Mouse (Mus musculus) bone marrow macrophage, adult 2 months (primary cell): Measurements from ENCODE around the gene Gm13271. TPM values are rescaled to one million over a fixed set of nuclear protein-coding genes. Genes with fewer than 3 reads are reported as not detected.
"Not testable (repeated sequence)": the region's sequence is repeated elsewhere in the genome, so short reads cannot be mapped to it uniquely, and the experiment has no call there.

Source experiments
- H3K27ac ChIP-seq: 2 replicates; pipeline ENCODE4 v1.5.1; 2012; ENCODE audit warnings: low read depth, low read length; ENCODE audit not compliant: insufficient read depth
- H3K4me1 ChIP-seq: 2 replicates; pipeline ENCODE4 v1.6.1; 2012; ENCODE audit warnings: low read length; ENCODE audit not compliant: control insufficient read depth, insufficient read depth
- H3K4me3 ChIP-seq: 2 replicates; pipeline ENCODE4 v1.5.1; 2012; ENCODE audit warnings: mild to moderate bottlenecking, low read length, moderate library complexity; ENCODE audit not compliant: insufficient read depth
- polyA plus RNA-seq: library from polyadenylated mRNA; stranded (reverse); fragments of >200 nt; gene quantifications from 2 replicates; pipeline ENCODE4 v1.2.4, GENCODE M21; 2012; ENCODE audit not compliant: missing spikeins, insufficient read depth, insufficient read length

Gm13271 gene
- polyA plus RNA-seq, 1 experiment, result not detected

GRCm38 (mm10) chr4:88773534-88773933 is 18.9 kb downstream of the Gm13271 start, which contains the start of gene Gm13290:
Gm13290 (plus strand) TSS chr4:88773834.
- not testable (repeated sequence) for H3K4me1 ChIP-seq, H3K4me3 ChIP-seq, H3K27ac ChIP-seq

GRCm38 (mm10) chr4:88776622-88777021 is 22.0 kb downstream of the Gm13271 start, which contains the start of gene Gm13289:
Gm13289 (plus strand) TSS chr4:88776922.
- H3K4me3 ChIP-seq, H3K27ac ChIP-seq, H3K4me1 ChIP-seq: not testable (repeated sequence)

- not testable (repeated sequence) for H3K27ac ChIP-seq, H3K4me1 ChIP-seq, H3K4me3 ChIP-seq
Measured at GRCm38 (mm10) chr4:88779550-88779949, 24.9 kb downstream of the Gm13271 start, which contains the start of gene Gm13272. Gm13272 (plus strand) TSS chr4:88779850.

- not testable (repeated sequence) for H3K4me1 ChIP-seq, H3K27ac ChIP-seq, H3K4me3 ChIP-seq
Measured at GRCm38 (mm10) chr4:88780320-88780719, 25.7 kb downstream of the Gm13271 start.

GRCm38 (mm10) chr4:88781831-88782230 is 27.2 kb downstream of the Gm13271 start, which contains the start of gene Ifnz:
Ifnz (plus strand) TSS chr4:88782131.
- peak within 1 kb of the TSS; percentile 44 for H3K4me3 ChIP-seq
- H3K4me1 ChIP-seq, H3K27ac ChIP-seq: not testable (repeated sequence)

DNA sequence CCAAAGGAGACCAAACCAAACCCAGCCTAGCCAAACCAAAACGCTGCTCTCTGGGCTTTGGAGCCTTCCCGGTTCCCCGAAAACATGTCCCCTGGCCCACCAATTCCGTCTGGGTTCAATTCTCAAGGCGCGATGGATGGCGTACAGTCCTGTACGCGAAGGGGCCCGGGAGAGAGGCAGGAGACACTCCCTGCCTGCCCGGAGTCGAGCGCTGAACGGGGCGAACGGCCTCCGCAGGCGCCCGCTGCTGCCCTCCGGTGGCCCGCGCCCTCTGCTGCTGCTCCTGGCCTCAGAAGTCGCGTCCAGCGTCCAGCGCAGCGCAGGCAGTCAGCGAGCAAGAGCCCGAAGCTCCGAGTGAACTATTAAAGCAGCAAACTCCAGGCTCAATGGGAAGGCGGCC is 27.7 kb downstream of the Gm13271 start:
- H3K4me1 ChIP-seq, H3K27ac ChIP-seq: not testable (repeated sequence)
- H3K4me3 ChIP-seq, result peak overlapping the region; percentile 44

- not testable (repeated sequence) for H3K4me1 ChIP-seq, H3K4me3 ChIP-seq, H3K27ac ChIP-seq
Measured at GRCm38 (mm10) chr4:88785409-88785808, 30.7 kb downstream of the Gm13271 start, which contains the start of gene Gm13276. Gm13276 (plus strand) TSS chr4:88785709.

DNA sequence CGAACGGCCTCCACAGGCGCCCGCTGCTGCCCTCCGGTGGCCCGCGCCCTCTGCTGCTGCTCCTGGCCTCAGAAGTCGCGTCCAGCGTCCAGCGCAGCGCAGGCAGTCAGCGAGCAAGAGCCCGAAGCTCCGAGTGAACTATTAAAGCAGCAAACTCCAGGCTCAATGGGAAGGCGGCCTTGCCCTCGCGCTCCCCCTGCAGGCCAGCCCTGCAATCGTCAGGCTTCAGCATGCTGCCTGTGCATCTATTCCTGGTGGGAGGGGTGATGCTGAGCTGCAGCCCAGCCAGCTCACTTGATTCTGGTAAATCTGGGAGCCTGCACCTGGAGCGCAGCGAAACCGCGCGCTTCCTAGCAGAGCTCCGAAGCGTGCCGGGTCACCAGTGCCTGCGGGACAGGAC is 33.7 kb downstream of the Gm13271 start, which contains the start of gene Gm13277:
Gene Gm13277 (plus strand): TSS at position 231 of the 400 bp plus-strand sequence.
- not testable (repeated sequence) for H3K4me1 ChIP-seq, H3K27ac ChIP-seq, H3K4me3 ChIP-seq

GRCm38 (mm10) chr4:88791250-88791649 is 36.6 kb downstream of the Gm13271 start, which contains the start of gene Gm13278:
Gm13278 (plus strand) TSS chr4:88791550.
- H3K27ac ChIP-seq, H3K4me1 ChIP-seq, H3K4me3 ChIP-seq: not testable (repeated sequence)

DNA sequence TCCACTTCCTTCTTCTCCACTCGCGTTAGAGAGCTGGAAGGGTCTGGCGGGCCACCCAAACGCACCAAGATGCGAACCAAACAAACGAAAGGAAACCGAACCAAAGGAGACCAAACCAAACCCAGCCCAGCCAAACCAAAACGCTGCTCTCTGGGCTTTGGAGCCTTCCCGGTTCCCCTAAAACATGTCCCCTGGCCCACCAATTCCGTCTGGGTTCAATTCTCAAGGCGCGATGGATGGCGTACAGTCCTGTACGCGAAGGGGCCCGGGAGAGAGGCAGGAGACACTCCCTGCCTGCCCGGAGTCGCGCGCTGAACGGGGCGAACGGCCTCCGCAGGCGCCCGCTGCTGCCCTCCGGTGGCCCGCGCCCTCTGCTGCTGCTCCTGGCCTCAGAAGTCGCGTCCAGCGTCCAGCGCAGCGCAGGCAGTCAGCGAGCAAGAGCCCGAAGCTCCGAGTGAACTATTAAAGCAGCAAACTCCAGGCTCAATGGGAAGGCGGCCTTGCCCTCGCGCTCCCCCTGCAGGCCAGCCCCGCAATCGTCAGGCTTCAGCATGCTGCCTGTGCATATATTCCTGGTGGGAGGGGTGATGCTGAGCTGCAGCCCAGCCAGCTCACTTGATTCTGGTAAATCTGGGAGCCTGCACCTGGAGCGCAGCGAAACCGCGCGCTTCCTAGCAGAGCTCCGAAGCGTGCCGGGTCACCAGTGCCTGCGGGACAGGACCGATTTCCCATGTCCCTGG is 39.4 kb downstream of the Gm13271 start, which contains the start of gene Gm13275:
Gene Gm13275 (plus strand): TSS at position 552 of the 740 bp plus-strand sequence.
- not testable (repeated sequence) for H3K4me3 ChIP-seq, H3K27ac ChIP-seq, H3K4me1 ChIP-seq

- not testable (repeated sequence) for H3K4me1 ChIP-seq, H3K27ac ChIP-seq, H3K4me3 ChIP-seq
Measured at GRCm38 (mm10) chr4:88797097-88797496, 42.4 kb downstream of the Gm13271 start, which contains the start of gene Gm13279. Gm13279 (plus strand) TSS chr4:88797397.

DNA sequence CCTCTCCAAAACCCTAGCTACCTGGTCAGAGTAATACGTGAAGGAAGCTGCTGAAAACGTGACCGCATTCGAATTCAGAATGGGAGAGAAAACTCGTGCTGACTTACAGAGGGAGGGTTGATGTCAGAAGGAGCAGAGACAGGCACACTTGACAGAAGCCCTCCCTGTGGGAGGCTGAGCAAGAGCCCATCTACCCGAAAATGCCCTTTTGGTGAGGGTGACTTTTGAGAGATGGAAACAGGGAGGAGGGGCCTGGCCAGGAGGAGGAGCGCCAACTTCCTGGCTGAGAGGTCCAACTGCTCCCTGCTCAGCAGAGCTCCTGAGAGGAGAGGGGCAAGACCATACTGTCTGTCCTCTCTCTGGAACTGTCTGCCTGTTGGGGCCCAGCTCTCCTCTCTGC is 44.7 kb downstream of the Gm13271 start, which contains the start of gene Gm13285:
Gene Gm13285 (plus strand): TSS at position 301 of the 400 bp plus-strand sequence.
- not testable (repeated sequence) for H3K4me1 ChIP-seq, H3K4me3 ChIP-seq, H3K27ac ChIP-seq

DNA sequence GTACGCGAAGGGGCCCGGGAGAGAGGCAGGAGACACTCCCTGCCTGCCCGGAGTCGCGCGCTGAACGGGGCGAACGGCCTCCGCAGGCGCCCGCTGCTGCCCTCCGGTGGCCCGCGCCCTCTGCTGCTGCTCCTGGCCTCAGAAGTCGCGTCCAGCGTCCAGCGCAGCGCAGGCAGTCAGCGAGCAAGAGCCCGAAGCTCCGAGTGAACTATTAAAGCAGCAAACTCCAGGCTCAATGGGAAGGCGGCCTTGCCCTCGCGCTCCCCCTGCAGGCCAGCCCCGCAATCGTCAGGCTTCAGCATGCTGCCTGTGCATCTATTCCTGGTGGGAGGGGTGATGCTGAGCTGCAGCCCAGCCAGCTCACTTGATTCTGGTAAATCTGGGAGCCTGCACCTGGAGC is 48.3 kb downstream of the Gm13271 start, which contains the start of gene Gm13287:
Gene Gm13287 (plus strand): TSS at position 301 of the 400 bp plus-strand sequence.
- H3K27ac ChIP-seq, H3K4me1 ChIP-seq: not testable (repeated sequence)
- H3K4me3 ChIP-seq, result peak within 1 kb of the TSS; percentile 17; the same call in 1 of the 2 replicates
